Mouse (Mus musculus) retina, postnatal 1 day (tissue): Measurements from ENCODE around the gene Olfr456.
"Not testable (repeated sequence)": the region's sequence is repeated elsewhere in the genome, so short reads cannot be mapped to it uniquely, and the experiment has no call there.

Source experiments
- DNase-seq: peaks from one replicate; pipeline ENCODE4 v3.0.0-alpha.2; 2012

Olfr456 gene

GRCm38 (mm10) chr6:42487114-42487513, at the start of gene Olfr456:
Gene Olfr456, minus strand, starts transcription at chr6:42487214.
- DNase-seq = no peak

- DNase-seq = no peak
Measured at GRCm38 (mm10) chr6:42513461-42513860, 26.4 kb upstream of the Olfr456 start.

- DNase-seq = no peak
Measured at GRCm38 (mm10) chr6:42509311-42509710, 22.3 kb upstream of the Olfr456 start.

GRCm38 (mm10) chr6:42503478-42503877, 16.5 kb upstream of the Olfr456 start:
- DNase-seq = no peak

GRCm38 (mm10) chr6:42489731-42490130, 2.7 kb upstream of the Olfr456 start:
- no peak for DNase-seq

GRCm38 (mm10) chr6:42484633-42485032, 2.4 kb downstream of the Olfr456 start:
- no peak for DNase-seq

GRCm38 (mm10) chr6:42476235-42476634, 10.8 kb downstream of the Olfr456 start, which contains the start of gene Olfr457:
Gene Olfr457, minus strand, starts transcription at chr6:42476335.
- DNase-seq = no peak

- not testable (repeated sequence) for DNase-seq
Measured at GRCm38 (mm10) chr6:42471298-42471697, 15.7 kb downstream of the Olfr456 start.

GRCm38 (mm10) chr6:42470542-42470941, 16.5 kb downstream of the Olfr456 start:
- no peak for DNase-seq

GRCm38 (mm10) chr6:42465096-42465495, 21.9 kb downstream of the Olfr456 start, which contains the start of gene Olfr458:
Gene Olfr458, minus strand, starts transcription at chr6:42465196.
- DNase-seq = no peak

- no peak for DNase-seq
Measured at GRCm38 (mm10) chr6:42447381-42447780, 39.6 kb downstream of the Olfr456 start.

- no peak for DNase-seq
Measured at GRCm38 (mm10) chr6:42444491-42444890, 42.5 kb downstream of the Olfr456 start.

GRCm38 (mm10) chr6:42441395-42441794, 45.6 kb downstream of the Olfr456 start:
- DNase-seq = no peak
